16 mouse cellular contexts compared by ENCODE assay signal in genomic region chr10:117534478-117534877, GRCm38 (mm10).
"Had no signal": no experiment of that assay in that cellular context is flagged by ENCODE, and none has a peak within 500 bp of the region (broad histone marks: within the 10 kb centered on the region; RNA-seq: fewer than 3 reads in every experiment).

No protein-coding gene starts in this region.

- DNase-seq: retina, postnatal 1 day; right cerebral cortex, adult 18-20 months; right cerebral cortex, postnatal 14 days; right cerebral cortex, postnatal 25 days; right cerebral cortex, postnatal 4 days; spleen, adult 18-20 months; thymus, adult 18-20 months; thymus, adult 2 months; thymus, postnatal 14 days; thymus, postnatal 25 days; thymus, postnatal 36 days; thymus, postnatal 4 days had no signal

- H3K9me3 ChIP-seq: neural tube, embryonic 15.5 days; stomach, embryonic 15.5 days had no signal

- H3K4me2 ChIP-seq: neural tube, embryonic 13.5 days; neural tube, embryonic 15.5 days; stomach, embryonic 15.5 days had no signal

- H3K9ac ChIP-seq: neural tube, embryonic 13.5 days; neural tube, embryonic 15.5 days; stomach, embryonic 15.5 days had no signal

- H3K4me3 ChIP-seq: neural tube, embryonic 13.5 days; neural tube, embryonic 15.5 days; stomach, embryonic 15.5 days had no signal

- H3K4me1 ChIP-seq: neural tube, embryonic 13.5 days; neural tube, embryonic 15.5 days; stomach, embryonic 15.5 days had no signal

- H3K27ac ChIP-seq: neural tube, embryonic 13.5 days; neural tube, embryonic 15.5 days; stomach, embryonic 15.5 days; stomach, postnatal 0 days had no signal

- H3K36me3 ChIP-seq: neural tube, embryonic 13.5 days; neural tube, embryonic 15.5 days; stomach, embryonic 15.5 days had no signal

- H3K27me3 ChIP-seq: neural tube, embryonic 13.5 days; neural tube, embryonic 15.5 days; stomach, embryonic 15.5 days had no signal
